Mouse (Mus musculus) ES-E14 (cell line): ENCODE data around the gene Mtor. TPM values are rescaled to one million over a fixed set of nuclear protein-coding genes. Genes with fewer than 3 reads are reported as not detected.
A peak's percentile ranks its signal among the peaks of the same experiment; 100 is the strongest.

ENCODE experiments used
- DNase-seq: peaks from one replicate; pipeline ENCODE4 v3.0.0-alpha.2; 2013; ENCODE audit warnings: low read depth, low spot score
- H3K27ac ChIP-seq: 2 replicates; pipeline ENCODE4 v1.5.1; 2012; ENCODE audit warnings: low read depth, mild to moderate bottlenecking, low read length, moderate library complexity, mixed read lengths; ENCODE audit not compliant: poor library complexity, insufficient read depth, severe bottlenecking
- H3K36me3 ChIP-seq: 2 replicates; pipeline ENCODE4 v1.6.1; 2012; ENCODE audit warnings: mild to moderate bottlenecking, low read length, moderate library complexity, mixed read lengths; ENCODE audit not compliant: control insufficient read depth, poor library complexity, insufficient read depth, severe bottlenecking
- H3K4me1 ChIP-seq, 2 experiments: fragments of 150-350 bp in 1 of 2; sonication (generic) in 1 of 2; 2 replicates each; pipeline ENCODE4 v1.6.1; 2012; ENCODE audit warnings: low read length in 2 of 2, mild to moderate bottlenecking in 1 of 2, mixed read lengths in 1 of 2; ENCODE audit not compliant: control insufficient read depth in 2 of 2, insufficient read depth in 2 of 2, poor library complexity in 1 of 2
- H3K4me3 ChIP-seq, 2 experiments: fragments of 150-350 bp in 1 of 2; sonication (generic) in 1 of 2; 2 replicates each; pipeline ENCODE4 v1.5.1; 2012; ENCODE audit warnings: low read length in 2 of 2, low read depth in 1 of 2, mild to moderate bottlenecking in 1 of 2, mixed read lengths in 1 of 2; ENCODE audit not compliant: insufficient read depth in 1 of 2, poor library complexity in 1 of 2, severe bottlenecking in 1 of 2
- H3K9ac ChIP-seq: 2 replicates; pipeline ENCODE4 v1.6.1; 2012; ENCODE audit warnings: low read depth, mild to moderate bottlenecking, low read length, mixed read lengths; ENCODE audit not compliant: poor library complexity, insufficient read depth, severe bottlenecking
- H3K9me3 ChIP-seq: fragments of 150-350 bp; sonication (generic); 2 replicates; pipeline ENCODE4 v1.6.1; 2012; ENCODE audit warnings: low read depth, mild to moderate bottlenecking, low read length; ENCODE audit not compliant: control insufficient read depth, insufficient read depth
- CHD2 ChIP-seq: IDR thresholded peaks from 2 replicates; pipeline ENCODE4 v1.6.1; 2014; ENCODE audit warnings: mild to moderate bottlenecking, low read depth, low read length, inconsistent platforms
- HCFC1 ChIP-seq: IDR thresholded peaks from 2 replicates; pipeline ENCODE4 v1.6.1; 2012; ENCODE audit warnings: low read length, inconsistent platforms, borderline replicate concordance; ENCODE audit not compliant: insufficient read depth
- MAFK ChIP-seq: IDR thresholded peaks from 2 replicates; pipeline ENCODE4 v1.6.1; 2014; ENCODE audit warnings: mild to moderate bottlenecking, low read depth, low read length, inconsistent platforms; ENCODE audit not compliant: insufficient read depth
- ZC3H11A ChIP-seq: IDR thresholded peaks from 2 replicates; pipeline ENCODE4 v1.6.1; 2012; ENCODE audit warnings: low read depth, mild to moderate bottlenecking, inconsistent platforms, low read length, borderline replicate concordance
- ZNF384 ChIP-seq: IDR thresholded peaks from 2 replicates; pipeline ENCODE4 v1.6.1; 2012; ENCODE audit warnings: low read depth, low read length, inconsistent platforms
- in situ Hi-C, 2 experiments: fragments of 600-800 bp; cut with MboI; formaldehyde crosslinking; loops; one replicate each; pipeline ENCODE4 v1.15.1; 2025; ENCODE audit warnings: low sequenced_read_pairs in 2 of 2, inconsistent platforms in 1 of 2; ENCODE audit not compliant: unreplicated experiment in 2 of 2
- total RNA-seq: library from RNA; depleted of rRNA; stranded (reverse); fragments of 300-350 nt; gene quantifications from 2 replicates; pipeline ENCODE4 v1.2.3, GENCODE M21; 2012

Gene Mtor
- total RNA-seq, 1 experiment, result 37.6 TPM

- peaks cover 3 to 17% of the 10 kb centered on the region in 2 experiments; a peak in 2 of 4 replicates for H3K4me1 ChIP-seq
- peak overlapping the region; percentile 61; the same call in 1 of the 2 replicates for H3K27ac ChIP-seq
- no peak overlapping the region for H3K4me3 ChIP-seq
- H3K9ac ChIP-seq, result no peak overlapping the region
- peaks cover 38% of the 10 kb centered on the region for H3K36me3 ChIP-seq
- DNase-seq, result no peak
- TF ChIP-seq CHD2, result no peak
- no peaks in the 10 kb centered on the region; the same call in 1 of the 2 replicates for H3K9me3 ChIP-seq
- in situ Hi-C loops, result no loop called here
Measured at GRCm38 (mm10) chr4:148598826-148599225, 150.4 kb downstream of the Mtor start.

GRCm38 (mm10) chr4:148600316-148600715 lies 151.9 kb downstream of the Mtor start:
- peaks cover 24% of the 10 kb centered on the region for H3K36me3 ChIP-seq
- H3K4me3 ChIP-seq, result no peak overlapping the region
- no peak for TF ChIP-seq CHD2
- no peak overlapping the region for H3K9ac ChIP-seq
- no peaks in the 10 kb centered on the region; the same call in 1 of the 2 replicates for H3K9me3 ChIP-seq
- peaks cover 3 to 23% of the 10 kb centered on the region in 2 experiments; a peak in 2 of 4 replicates for H3K4me1 ChIP-seq
- peak overlapping the region; percentile 75 for H3K27ac ChIP-seq
- in situ Hi-C loops, result loop anchor here in 1 of 2 experiments (10.0 kb wide), 1 partner anchor 426 kb away; no protein-coding TSS in a partner anchor
- no peak for DNase-seq

GRCm38 (mm10) chr4:148601871-148602270 lies 153.5 kb downstream of the Mtor start:
- in situ Hi-C loops, result loop anchor here in 1 of 2 experiments (10.0 kb wide), 1 partner anchor 427 kb away; no protein-coding TSS in a partner anchor
- Histone ChIP-seq H3K9me3 (no peaks in the 10 kb centered on the region; the same call in 1 of the 2 replicates), H3K36me3 (peaks cover 10% of the 10 kb centered on the region), H3K9ac (no peak overlapping the region; the same call in 1 of the 2 replicates), H3K27ac (peak overlapping the region; percentile 29; the same call in 1 of the 2 replicates), H3K4me1 (peaks cover 3 to 25% of the 10 kb centered on the region in 2 experiments; a peak in 2 of 4 replicates), H3K4me3 (no peak overlapping the region)
- DNase-seq, result no peak
- TF ChIP-seq ZNF384 (no peak), MAFK (no peak), HCFC1 (no peak), CHD2 (no peak), ZC3H11A (no peak)

- Histone ChIP-seq H3K9me3 (no peaks in the 10 kb centered on the region), H3K9ac (no peak within 1 kb of the TSS; the same call in 1 of the 2 replicates), H3K27ac (peak within 1 kb of the TSS; percentile 29; the same call in 1 of the 2 replicates), H3K4me3 (no peak within 1 kb of the TSS), H3K4me1 (peaks cover 3 to 25% of the 10 kb centered on the region in 2 experiments; a peak in 2 of 4 replicates), H3K36me3 (peaks cover 7% of the 10 kb centered on the region)
- no peak for DNase-seq
- in situ Hi-C loops, result loop anchor here in 1 of 2 experiments (10.0 kb wide), 1 partner anchor 428 kb away; no protein-coding TSS in a partner anchor
- TF ChIP-seq MAFK (no peak), CHD2 (no peak)
Measured at GRCm38 (mm10) chr4:148602357-148603120, 154.1 kb downstream of the Mtor start, which contains the start of gene Masp2. Masp2 (plus strand) TSS chr4:148602554.
